Mouse (Mus musculus) limb, embryonic 13.5 days (tissue): ENCODE results near the gene Slc22a21. TPM values are rescaled to one million over a fixed set of nuclear protein-coding genes. Genes with fewer than 3 reads are reported as not detected.

Experiments used
- polyA plus RNA-seq: library from polyadenylated mRNA; unstranded; fragments of >200 nt; fragmentation: Nextera tagmentation; extraction: Ambion mirVana; gene quantifications from 2 replicates; pipeline ENCODE4 v1.2.1, GENCODE M21; 2015

Gene Slc22a21
- polyA plus RNA-seq, 1 experiment from 2014 or later, result 4.9 TPM

Other genes starting within 250 kb of the Slc22a21 start
- 9.7 and 10.1 TPM in 2 replicates for gene Irf1, start 210.3 kb downstream of the Slc22a21 start, polyA plus RNA-seq
- gene Gm17334, start 207.1 kb downstream of the Slc22a21 start, polyA plus RNA-seq, result 0.22 TPM in 1 of 2 replicates, not detected in the other
- gene Gm12216, start 121.1 kb downstream of the Slc22a21 start, polyA plus RNA-seq, result 0.56 TPM in 1 of 2 replicates, not detected in the other
- gene Slc22a5, start 88.7 kb downstream of the Slc22a21 start, polyA plus RNA-seq, result 7.0 and 7.3 TPM in 2 replicates
- 1.6 TPM in 2 replicates for gene Slc22a4, start 47.8 kb upstream of the Slc22a21 start, polyA plus RNA-seq
- gene Pdlim4, start 88.7 kb upstream of the Slc22a21 start, polyA plus RNA-seq, result 162 and 169 TPM in 2 replicates
- 81.3 and 84.9 TPM in 2 replicates for gene P4ha2, start 119.8 kb upstream of the Slc22a21 start, polyA plus RNA-seq